Mouse (Mus musculus): ENCODE results near the gene Gm9573.

Gene Gm9573

DNA sequence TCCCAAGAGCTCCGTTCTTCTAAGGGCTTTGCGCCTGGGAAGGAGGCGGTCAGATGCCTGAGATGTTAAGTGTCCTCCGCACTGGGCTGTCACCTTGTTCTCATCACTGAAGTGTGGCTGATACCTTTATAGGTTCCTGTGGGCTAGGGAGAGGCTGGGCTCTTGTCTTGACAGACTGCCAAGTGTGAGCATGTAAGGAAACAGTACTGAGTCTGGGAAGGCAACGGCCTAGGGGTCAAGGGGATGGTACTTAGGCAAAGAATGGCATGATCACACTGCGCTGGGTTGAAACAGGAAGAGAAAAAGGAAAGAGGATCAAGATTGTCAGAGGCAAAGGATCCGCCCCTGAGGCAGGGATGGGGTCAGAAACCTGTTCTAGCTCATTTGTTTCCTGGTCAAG lies at the start of gene Gm9573:
TSS of gene Gm9573 (minus strand) at position 101 of the 400 bp plus-strand sequence.
- DNase-seq (ENCODE audit: low spot score in 2 of 2): no peak

DNA sequence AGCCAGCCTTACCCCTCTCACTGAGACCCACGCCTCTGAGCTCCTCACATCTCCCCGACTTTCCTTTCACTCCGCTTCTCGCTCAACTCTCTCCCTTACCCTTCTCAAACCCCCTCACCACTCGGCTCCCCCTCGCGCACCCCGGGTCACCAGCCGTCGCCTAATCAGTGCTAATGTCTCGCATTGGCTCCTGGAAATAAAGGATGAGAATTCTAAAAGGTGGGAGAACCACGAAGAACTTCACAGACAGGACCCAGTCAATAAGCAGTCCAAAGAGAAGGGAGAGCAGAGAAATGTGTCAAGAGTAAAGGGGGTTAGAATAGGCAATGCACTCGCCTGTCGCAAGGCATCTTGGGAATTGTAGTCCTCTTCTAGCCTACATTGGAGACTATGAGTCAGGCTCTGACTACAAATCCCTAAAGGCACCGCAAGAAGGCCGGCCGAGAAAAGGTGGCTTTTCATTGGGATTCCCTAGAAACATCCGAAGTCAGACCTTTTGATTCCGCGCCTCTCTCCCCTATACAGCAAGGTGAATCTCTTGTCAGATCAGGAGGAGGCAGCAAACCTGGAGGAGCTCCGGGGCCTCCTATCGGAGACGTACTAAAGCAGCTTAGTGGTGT lies 47.1 kb upstream of the Gm9573 start, which contains the start of gene Gtf2h4:
TSS of gene Gtf2h4 (minus strand) at position 324 of the 620 bp plus-strand sequence.
- peak; percentile 55 to 80 for DNase-seq (ENCODE audit: low spot score in 2 of 2)

DNA sequence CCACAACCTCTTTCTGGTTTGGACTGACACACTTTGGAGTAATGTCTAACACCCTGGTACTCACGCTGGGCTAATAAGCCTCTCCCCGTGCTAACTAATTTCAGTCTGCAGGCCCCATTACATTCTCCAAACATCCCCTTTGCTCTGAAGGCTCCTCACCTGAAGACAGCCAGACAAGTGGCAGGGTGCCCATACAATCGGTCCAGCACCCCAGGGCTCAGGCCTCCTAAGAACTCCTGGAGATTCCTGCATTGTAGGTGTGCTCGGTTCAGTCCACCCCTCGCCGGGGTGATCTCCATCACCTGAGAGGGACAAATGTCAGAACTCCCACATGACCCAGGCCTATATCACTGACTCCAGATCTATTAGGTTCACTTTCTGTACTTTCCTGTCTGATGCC lies 46.1 kb upstream of the Gm9573 start:
- no peak for DNase-seq (ENCODE audit: low spot score in 2 of 2)

DNA sequence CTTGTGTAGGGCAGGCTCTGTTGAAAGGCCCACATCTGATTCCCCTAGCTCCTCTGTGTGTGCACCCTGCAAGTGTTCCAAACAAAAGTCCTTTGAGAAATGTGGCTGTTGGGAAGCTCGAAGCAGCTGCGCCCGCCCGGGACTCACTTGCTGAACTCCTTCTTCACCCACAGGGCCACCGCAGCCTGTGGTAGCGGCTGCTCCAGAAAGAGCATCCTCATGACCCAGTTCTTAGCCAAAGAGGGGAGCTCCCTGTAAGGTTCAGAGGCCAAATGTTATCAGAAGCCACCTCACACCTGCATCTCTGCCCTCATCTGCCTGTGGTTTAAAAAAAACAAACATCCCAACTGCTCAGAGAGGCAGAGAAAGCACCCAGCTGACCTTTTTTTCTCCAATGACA lies 45.4 kb upstream of the Gm9573 start:
- no peak for DNase-seq (ENCODE audit: low spot score in 2 of 2)

DNA sequence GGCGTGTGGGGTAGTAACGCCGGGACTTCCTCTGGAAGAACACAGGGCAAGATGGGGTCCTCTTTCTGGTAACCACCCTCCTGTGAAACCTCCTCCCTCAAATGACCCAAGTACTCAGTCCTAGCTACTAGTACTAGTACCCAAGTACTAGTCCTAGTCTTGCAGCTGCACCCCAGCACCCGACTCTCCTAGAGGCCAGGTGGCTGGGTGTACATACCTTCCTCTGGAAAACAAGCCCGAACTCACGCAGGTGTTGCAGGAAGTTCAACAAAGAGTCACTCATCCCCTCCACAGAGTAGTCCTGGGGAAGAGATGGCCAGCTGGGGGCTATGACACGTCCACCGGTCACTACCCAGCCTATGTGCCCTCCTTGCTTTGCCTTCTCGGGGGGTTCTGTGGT lies 43.3 kb upstream of the Gm9573 start:
- no peak for DNase-seq (ENCODE audit: low spot score in 2 of 2)

DNA sequence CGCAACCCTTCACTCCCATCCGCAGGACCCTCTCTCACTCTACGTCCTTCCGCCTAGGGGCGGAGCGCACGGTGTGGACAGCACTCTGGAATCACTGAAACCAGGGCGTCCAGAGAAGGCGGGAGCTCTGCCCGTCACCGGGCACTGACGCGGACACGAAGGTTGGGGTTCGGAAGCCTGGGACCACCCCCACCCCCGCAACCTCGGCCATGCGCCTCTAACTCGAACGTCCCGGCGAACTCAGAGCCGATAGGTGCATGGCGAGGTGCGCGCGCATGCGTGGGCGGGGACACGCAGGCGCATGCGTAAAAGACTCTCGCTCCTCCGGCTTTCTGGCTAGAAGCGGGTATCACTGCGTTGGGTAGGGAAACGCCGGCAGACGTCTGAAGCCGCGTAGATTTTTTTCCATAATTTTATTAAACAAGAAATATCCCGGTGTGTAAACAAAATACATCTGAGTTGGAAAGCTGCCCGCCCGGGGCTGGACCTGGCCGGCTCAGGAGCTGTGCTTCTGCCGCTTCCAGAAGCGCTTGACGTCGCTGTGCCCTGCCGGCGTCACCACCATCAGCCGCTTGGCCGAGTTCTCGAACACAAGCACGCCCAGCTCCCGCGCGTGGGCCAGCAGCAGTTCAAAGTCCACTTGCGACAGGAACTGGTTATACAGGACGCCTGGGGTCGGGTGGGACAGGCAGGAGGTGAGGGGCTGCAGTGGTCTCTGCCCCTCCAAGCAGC lies 41.1 kb upstream of the Gm9573 start, which contains the start of gene Vars2:
TSS of gene Vars2 (minus strand) at position 259 of the 732 bp plus-strand sequence.
- DNase-seq (ENCODE audit: low spot score in 2 of 2): peak; percentile 96

DNA sequence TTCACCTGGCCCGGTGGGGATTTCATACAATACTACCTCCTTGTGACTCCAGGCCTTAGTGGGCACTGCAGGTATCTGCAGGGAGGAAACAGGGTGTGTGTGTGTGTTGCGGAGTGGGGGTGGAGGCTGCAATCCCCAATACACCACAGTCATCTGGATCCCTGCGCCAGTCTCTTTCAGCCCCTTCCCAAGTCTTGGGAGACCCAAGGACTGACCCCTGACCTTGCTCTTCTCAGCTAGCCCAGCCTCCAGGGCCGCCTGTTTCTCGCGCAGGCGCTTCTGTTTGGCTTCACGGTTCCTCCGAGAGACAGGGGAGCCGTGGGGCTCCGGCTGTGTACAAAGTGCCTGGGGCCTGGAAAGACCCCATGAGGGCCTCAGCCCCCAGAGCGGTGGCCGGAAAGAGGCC lies 40.4 kb upstream of the Gm9573 start:
- no peak for DNase-seq (ENCODE audit: low spot score in 2 of 2)

DNA sequence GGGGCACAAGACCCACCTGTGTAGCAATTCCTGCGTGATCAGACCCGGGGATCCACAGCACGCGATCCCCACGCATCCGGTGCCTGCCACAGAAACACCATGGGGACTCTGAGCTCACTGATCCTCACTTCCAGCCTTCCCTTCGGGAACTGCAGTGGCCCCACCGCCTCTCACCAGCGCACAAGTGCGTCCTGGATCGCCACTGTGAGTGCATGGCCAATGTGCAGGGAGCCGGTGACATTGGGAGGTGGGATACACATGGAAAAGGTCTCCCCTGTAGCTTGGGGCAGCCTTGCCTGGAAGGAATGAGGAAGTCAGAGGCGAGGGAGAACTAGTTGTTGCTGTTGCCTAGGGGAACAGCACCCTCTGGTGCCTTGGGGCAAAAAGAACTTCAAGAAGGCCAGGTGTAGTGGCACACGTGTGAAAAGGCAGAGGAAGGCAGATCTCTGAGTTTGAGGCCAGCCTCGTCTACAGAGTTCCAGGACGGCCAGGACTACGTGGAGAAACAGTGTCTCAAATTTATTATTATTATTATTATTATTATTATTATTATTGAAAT lies 39.6 kb upstream of the Gm9573 start:
- DNase-seq (ENCODE audit: low spot score in 2 of 2): no peak

DNA sequence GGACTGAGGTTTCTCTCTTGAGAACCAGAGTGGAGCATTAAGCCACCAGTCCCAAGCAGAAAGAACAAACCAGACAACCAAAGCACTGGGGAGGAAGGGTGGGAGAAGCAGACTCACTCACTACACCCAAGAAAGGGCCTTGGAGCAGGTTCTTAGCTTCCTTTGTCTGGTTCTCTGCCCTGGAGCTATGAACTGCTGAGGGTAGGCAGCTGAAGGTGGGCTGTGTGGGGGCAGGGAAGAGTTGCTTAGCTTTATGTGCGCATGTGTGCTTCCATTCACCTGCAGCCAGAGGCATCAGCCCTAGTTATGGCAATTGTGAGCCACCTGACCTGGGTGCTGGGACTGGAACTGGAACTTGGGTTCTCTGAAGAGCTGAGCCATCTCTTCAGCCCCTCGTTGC lies 26.6 kb upstream of the Gm9573 start:
- DNase-seq (ENCODE audit: low spot score in 2 of 2): no peak

DNA sequence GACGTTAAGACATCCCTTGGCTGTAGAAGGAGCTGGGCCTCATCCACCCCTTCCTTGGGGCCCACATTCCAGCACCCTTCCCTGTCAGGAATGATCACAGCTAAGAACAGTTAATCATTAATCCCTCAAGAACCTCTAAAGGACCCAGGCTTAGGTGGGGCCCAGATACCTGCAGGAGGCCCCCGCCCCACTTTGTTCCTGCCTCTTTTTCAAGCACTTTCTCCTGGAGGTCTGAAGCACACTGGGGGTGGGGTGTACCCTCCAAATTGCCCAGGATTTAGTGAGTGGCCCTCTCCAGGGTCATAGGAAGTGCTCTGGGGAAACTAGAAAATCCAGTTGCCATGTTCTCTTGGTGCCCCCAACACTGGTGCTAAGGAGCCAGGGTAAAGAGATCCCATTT lies 23.0 kb upstream of the Gm9573 start:
- no peak for DNase-seq (ENCODE audit: low spot score in 2 of 2)

DNA sequence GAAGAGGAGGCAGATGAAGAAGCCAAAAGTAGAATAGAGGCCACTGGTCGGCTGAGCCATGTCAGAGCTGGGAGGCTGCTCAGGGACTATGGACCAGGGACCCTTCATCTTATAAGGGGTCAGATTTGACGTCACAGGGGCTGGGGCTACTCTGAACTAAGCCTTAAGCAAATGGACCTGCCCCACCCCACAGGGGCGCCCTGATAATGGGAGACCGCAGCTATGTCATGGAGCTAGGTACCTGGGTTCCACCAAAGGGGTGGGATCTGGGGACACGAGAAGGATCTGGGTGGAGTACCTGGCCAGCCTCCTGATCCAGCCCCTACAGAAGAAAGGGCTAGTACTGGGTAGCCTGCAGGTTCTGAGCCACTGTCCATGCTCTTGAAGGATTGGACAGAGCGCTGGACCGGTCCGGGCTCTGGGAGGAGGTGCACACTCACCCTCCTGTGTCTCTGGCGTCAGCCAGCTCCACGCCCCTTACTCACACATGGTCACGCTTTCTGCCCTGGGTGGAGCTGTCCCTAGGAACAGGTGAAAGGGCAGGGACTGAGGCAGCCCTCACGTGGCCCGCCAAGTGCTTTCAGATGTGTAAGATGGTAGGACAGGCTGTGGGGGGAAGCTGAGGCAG lies 17.3 kb upstream of the Gm9573 start, which contains the start of gene Mucl3:
TSS of gene Mucl3 (minus strand) at position 87 of the 628 bp plus-strand sequence.
- no peak for DNase-seq (ENCODE audit: low spot score in 2 of 2)

DNA sequence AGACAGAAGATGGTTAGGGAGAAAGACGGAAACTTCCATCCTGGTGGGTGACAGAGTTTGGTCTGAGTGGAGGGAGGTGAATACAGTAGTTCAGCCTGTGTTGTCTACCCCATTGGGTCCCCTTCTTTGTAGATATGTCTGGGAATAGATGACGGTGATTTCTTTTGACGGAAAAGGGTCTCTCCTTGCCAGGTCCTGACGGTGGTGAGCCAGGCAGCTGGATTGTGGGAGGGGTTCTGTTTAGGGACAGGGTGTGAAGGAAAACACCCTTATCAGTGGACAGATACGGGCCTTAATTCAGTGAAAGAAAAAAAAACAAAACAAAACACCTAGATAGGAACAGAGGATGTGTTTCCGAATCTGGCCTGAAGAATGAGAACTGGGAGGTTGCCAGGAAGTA lies 12.9 kb upstream of the Gm9573 start:
- DNase-seq (ENCODE audit: low spot score in 2 of 2): no peak

DNA sequence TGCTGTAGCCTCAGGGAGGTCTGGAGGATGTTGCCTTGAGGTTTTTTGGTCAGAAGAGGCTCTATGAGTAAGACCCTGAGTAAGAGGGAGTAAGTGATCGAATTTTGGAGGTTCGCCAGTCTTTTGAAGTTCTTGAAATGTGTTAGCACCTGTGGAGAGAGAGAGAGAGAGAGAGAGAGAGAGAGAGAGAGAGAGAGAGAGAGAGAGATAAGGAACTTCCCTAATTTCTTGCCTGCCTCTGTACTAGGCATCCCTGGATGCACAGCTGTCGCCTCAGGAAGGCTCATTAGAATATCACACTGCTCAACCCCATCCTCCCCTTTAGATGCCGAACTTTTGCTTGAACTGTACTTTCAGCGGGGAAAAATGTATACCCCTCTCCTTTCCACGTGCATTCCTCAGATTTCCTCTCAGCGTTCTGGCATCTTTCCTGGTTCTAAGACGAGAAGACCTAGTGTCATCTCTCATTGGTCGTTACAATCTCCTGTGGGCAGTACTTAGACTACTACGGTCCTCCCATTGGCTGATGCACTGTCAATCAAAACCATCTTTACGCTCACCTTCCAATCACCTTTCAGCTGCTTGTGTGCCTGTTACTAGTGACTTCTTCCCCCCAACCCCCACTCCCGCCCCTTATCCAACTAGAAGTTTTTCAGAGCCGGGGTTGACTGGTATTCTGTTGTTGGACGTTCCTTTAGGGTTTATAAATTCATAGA lies 12.2 kb upstream of the Gm9573 start:
- DNase-seq (ENCODE audit: low spot score in 2 of 2): no peak

DNA sequence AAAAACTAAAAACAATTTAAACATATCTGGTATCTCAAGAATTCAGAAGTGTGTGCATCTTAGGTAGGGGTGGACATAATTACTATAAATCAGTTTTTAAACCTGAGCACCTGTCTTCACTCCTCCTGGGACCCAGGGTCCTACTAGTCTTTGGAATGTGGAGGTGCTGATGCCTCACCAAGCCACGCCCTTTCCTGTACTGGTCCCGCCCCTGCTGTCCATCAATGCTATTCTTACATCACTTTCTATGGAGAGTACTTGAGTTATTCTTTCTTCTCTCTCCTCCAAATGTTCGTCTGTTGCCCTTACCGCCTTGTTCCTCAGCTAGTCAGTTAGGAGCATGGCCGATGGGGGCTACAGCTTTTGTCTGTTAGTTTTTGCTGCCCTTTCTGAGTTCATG lies 9.9 kb upstream of the Gm9573 start:
- DNase-seq (ENCODE audit: low spot score in 2 of 2): no peak

DNA sequence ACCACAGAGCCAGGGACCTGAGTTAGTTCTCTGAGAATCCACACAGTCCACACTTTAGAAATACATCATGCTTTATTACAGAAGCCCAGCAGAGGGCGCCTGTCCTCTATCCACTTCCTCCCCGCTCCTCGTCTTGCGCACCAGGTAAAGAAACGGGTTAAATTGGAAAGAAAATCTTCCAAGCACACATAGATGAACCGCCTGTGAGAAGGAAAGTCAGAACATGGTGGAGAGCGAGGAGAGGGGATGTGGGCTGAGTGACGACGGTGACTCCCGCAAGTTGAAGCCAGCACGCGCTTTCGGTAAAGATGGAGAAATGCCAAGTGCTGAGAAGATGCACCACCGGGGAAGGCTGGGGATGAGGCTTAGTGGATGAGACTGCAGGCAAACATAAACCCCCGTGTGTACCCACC lies 9.3 kb upstream of the Gm9573 start:
- peak in 1 of 2 experiments; percentile 34 for DNase-seq (ENCODE audit: low spot score in 2 of 2)

DNA sequence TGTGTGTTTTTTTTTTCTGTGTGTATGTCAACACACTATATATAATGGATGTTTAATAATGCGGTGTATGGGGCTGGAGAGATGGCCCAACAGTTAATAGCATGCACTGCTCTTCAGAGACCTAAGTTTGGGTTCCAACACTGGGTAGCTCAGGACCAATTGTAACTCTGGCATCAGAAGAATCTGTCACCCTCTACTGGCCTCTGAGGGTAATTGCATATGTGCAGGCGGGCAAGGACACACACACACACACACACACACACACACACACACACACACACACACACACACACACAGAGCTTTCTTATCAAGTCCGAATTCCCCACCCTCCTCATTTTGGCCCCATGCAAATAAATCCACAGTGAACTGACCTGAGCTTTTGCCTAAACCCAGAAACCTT lies 8.8 kb upstream of the Gm9573 start:
- no peak for DNase-seq (ENCODE audit: low spot score in 2 of 2)

DNA sequence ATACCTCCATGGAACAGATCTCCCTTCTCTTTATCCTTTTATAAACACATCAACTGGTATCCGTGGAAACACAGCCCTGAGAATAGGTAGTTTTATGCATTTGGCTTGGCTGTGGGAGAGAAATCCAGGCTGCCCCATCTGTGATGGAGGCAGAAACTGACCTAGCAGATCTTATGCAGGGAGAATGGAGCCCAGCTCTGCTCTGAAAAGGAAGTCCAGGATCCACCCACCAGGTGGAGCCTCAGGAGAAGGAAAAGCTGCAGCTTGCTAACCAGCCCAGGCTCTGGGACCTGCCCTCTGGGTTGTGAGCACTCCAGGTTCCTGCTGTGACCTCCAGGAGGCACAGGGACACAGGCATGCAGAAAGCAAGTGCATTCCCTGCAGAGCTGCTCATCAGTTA lies 7.6 kb upstream of the Gm9573 start:
- DNase-seq (ENCODE audit: low spot score in 2 of 2): no peak

DNA sequence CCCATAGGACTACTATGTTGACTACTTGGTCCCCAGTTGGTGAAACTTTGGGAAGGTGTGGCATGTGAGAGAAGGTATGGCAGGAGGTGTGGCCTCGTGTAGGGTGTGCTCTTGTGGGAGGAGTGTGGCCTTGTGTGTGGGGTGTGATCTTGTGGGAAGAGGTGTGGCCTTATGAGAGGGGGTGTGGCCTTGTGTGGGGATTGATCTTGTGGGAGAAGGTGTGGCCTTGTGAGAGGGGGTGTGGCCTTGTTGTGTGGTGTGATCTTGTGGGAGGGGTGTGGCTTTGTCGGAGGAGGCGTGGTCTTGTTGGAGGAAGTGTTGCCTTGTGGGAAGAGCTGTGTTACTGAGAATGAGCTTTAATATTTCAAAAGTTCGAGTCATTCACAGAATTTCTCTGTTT lies 9.3 kb downstream of the Gm9573 start:
- no peak for DNase-seq (ENCODE audit: low spot score in 2 of 2)

DNA sequence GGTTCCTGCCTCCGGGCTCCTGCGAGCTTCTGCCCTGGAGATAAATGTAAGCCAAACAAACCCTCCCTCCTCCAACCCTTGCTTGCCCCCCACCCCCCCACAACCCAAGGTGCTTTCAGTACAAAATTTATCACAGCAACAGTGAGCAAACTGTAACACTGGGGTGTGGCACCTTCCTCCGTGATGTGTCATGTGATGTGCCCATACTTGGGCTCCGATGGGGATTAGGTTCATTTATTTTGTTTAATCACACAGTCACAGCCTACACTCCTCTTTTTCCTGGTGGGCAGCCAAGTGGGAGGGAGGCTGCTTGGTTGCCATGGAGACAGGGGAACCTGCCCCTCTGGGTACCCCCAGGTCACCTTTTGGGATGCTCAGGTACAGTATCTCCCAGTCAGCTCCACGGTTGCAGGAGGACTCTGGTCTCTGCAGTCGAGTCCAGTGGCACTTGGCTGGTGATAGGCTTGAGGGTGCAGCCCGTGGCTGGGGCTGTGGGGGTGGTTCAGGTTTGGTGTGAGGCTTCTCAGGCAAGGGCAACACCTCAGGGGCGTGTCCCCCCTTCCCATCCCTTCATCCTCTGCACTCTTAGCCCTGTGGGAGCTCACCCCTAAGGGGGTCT lies 24.6 kb downstream of the Gm9573 start:
- DNase-seq (ENCODE audit: low spot score in 2 of 2): no peak

DNA sequence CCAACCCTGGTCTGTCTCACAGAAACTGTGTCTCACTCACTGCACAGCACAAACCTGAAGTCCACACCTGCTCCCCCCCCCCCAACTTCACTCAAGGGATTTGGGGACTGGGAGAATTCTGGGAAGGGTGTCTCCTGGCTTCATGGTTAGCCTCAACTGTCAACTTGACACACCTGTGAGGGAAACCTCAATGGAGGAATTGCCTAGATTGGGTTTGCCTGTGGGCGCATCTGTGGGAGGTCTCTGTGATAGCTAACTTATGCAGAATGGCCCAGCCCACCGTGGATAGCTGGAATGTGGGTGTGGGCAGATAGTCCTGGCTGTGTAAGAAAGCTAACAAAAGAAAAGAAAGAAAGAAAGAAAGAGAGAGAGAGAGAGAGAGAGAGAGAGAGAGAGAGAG lies 25.2 kb downstream of the Gm9573 start, which contains the start of gene Sfta2:
TSS of gene Sfta2 (plus strand) at position 301 of the 400 bp plus-strand sequence.
- DNase-seq (ENCODE audit: low spot score in 2 of 2): no peak

DNA sequence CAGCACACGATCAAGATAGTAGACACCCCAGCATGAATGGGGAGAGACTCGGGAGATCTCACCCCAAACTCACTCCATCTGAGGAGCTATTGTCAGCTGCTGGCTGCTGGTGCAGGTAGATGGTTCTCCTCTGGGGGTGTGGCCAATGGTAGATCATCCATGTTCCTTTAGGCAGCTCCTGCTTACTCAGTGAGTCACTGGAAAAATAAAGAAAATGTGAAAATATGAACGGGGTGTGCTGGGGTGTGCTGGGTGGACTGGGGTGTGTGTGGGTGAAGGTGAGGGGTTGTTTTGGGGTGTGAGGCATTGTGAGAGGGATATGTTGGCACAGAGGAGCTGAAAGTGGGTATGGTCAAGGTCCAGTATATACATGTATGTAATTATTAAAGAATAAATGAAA lies 29.0 kb downstream of the Gm9573 start:
- no peak for DNase-seq (ENCODE audit: low spot score in 2 of 2)
